Mouse (Mus musculus): Measurements from ENCODE around the gene Fut9. TPM values are rescaled to one million over a fixed set of nuclear protein-coding genes. Genes with fewer than 3 reads are reported as not detected.

Fut9 gene
- polyA plus RNA-seq, 1 experiment from 2014 or later = 0.69 TPM

- 82% methylated on average over 4 of the region's 5 CpGs for WGBS
- Histone ChIP-seq H3K4me2 (no peak overlapping the region), H3K4me3 (no peak overlapping the region), H3K9ac (no peak overlapping the region), H3K27me3 (no peaks in the 10 kb centered on the region), H3K9me3 (no peaks in the 10 kb centered on the region), H3K27ac (no peak overlapping the region), H3K4me1 (no peaks in the 10 kb centered on the region), H3K36me3 (no peaks in the 10 kb centered on the region)
- ATAC-seq (ENCODE audit: borderline replicate concordance, extremely low read depth, low FRiP score, low TSS enrichment) = no peak
These were observed 42.0 kb downstream of the Fut9 start for GRCm38 (mm10) chr4:25757909-25758548.

GRCm38 (mm10) chr4:25741553-25741952, 58.5 kb downstream of the Fut9 start:
- 73% methylated on average over 5 of the region's 5 CpGs for WGBS
- no peaks in the 10 kb centered on the region for H3K4me1 ChIP-seq
- no peak overlapping the region for H3K4me2 ChIP-seq
- H3K9me3 ChIP-seq = no peaks in the 10 kb centered on the region
- no peak for ATAC-seq (ENCODE audit: borderline replicate concordance, extremely low read depth, low FRiP score, low TSS enrichment)
- H3K4me3 ChIP-seq = no peak overlapping the region
- no peak overlapping the region for H3K9ac ChIP-seq
- no peaks in the 10 kb centered on the region for H3K27me3 ChIP-seq
- H3K27ac ChIP-seq = no peak overlapping the region
- no peaks in the 10 kb centered on the region for H3K36me3 ChIP-seq

GRCm38 (mm10) chr4:25738782-25739181, 61.3 kb downstream of the Fut9 start:
- Histone ChIP-seq H3K9me3 (no peaks in the 10 kb centered on the region), H3K4me3 (no peak overlapping the region), H3K9ac (no peak overlapping the region), H3K4me1 (no peaks in the 10 kb centered on the region), H3K27ac (no peak overlapping the region), H3K4me2 (no peak overlapping the region), H3K27me3 (no peaks in the 10 kb centered on the region), H3K36me3 (no peaks in the 10 kb centered on the region)
- ATAC-seq (ENCODE audit: borderline replicate concordance, extremely low read depth, low FRiP score, low TSS enrichment) = no peak
- WGBS = 76% methylated on average over 4 of the region's 4 CpGs

- H3K27ac ChIP-seq = no peak overlapping the region
- ATAC-seq (ENCODE audit: borderline replicate concordance, extremely low read depth, low FRiP score, low TSS enrichment) = no peak
- no peak overlapping the region for H3K4me3 ChIP-seq
- H3K9me3 ChIP-seq = no peaks in the 10 kb centered on the region
- WGBS = 74% methylated on average over 5 of the region's 5 CpGs
- H3K4me1 ChIP-seq = no peaks in the 10 kb centered on the region
- H3K27me3 ChIP-seq = no peaks in the 10 kb centered on the region
- H3K4me2 ChIP-seq = no peak overlapping the region
- no peak overlapping the region for H3K9ac ChIP-seq
- H3K36me3 ChIP-seq = no peaks in the 10 kb centered on the region
These were observed 78.5 kb downstream of the Fut9 start for GRCm38 (mm10) chr4:25721576-25721975.

GRCm38 (mm10) chr4:25713907-25714306, 86.1 kb downstream of the Fut9 start:
- Histone ChIP-seq H3K27ac (no peak overlapping the region), H3K9me3 (no peaks in the 10 kb centered on the region), H3K36me3 (no peaks in the 10 kb centered on the region), H3K4me1 (no peaks in the 10 kb centered on the region), H3K4me2 (no peak overlapping the region), H3K27me3 (no peaks in the 10 kb centered on the region), H3K9ac (no peak overlapping the region), H3K4me3 (no peak overlapping the region)
- ATAC-seq (ENCODE audit: borderline replicate concordance, extremely low read depth, low FRiP score, low TSS enrichment) = no peak
- WGBS = 73% methylated on average over 2 of the region's 2 CpGs

GRCm38 (mm10) chr4:25684976-25685375, 115.1 kb downstream of the Fut9 start:
- Histone ChIP-seq H3K9me3 (no peaks in the 10 kb centered on the region), H3K9ac (no peak overlapping the region), H3K27me3 (no peaks in the 10 kb centered on the region), H3K36me3 (no peaks in the 10 kb centered on the region), H3K4me1 (no peaks in the 10 kb centered on the region), H3K4me2 (no peak overlapping the region), H3K27ac (no peak overlapping the region), H3K4me3 (no peak overlapping the region)
- 92% methylated on average over 3 of the region's 3 CpGs for WGBS
- no peak for ATAC-seq (ENCODE audit: borderline replicate concordance, extremely low read depth, low FRiP score, low TSS enrichment)

- Histone ChIP-seq H3K27me3 (no peaks in the 10 kb centered on the region), H3K4me3 (no peak overlapping the region), H3K9me3 (no peaks in the 10 kb centered on the region), H3K4me2 (no peak overlapping the region), H3K27ac (no peak overlapping the region), H3K36me3 (no peaks in the 10 kb centered on the region), H3K9ac (no peak overlapping the region), H3K4me1 (no peaks in the 10 kb centered on the region)
- 74% methylated on average over 1 of the region's 1 CpGs for WGBS
- ATAC-seq (ENCODE audit: borderline replicate concordance, extremely low read depth, low FRiP score, low TSS enrichment) = no peak
These were observed 135.8 kb downstream of the Fut9 start for GRCm38 (mm10) chr4:25664196-25664595.

- no peaks in the 10 kb centered on the region for H3K9me3 ChIP-seq
- H3K9ac ChIP-seq = no peak overlapping the region
- no peak for ATAC-seq (ENCODE audit: borderline replicate concordance, extremely low read depth, low FRiP score, low TSS enrichment)
- 55% methylated on average over 3 of the region's 3 CpGs for WGBS
- H3K36me3 ChIP-seq = no peaks in the 10 kb centered on the region
- no peak overlapping the region for H3K4me2 ChIP-seq
- H3K27me3 ChIP-seq = no peaks in the 10 kb centered on the region
- H3K4me3 ChIP-seq = no peak overlapping the region
- no peaks in the 10 kb centered on the region for H3K4me1 ChIP-seq
- no peak overlapping the region for H3K27ac ChIP-seq
These were observed 138.8 kb downstream of the Fut9 start for GRCm38 (mm10) chr4:25661204-25661727.

- Histone ChIP-seq H3K4me3 (no peak overlapping the region), H3K36me3 (no peaks in the 10 kb centered on the region), H3K9ac (no peak overlapping the region), H3K4me2 (no peak overlapping the region), H3K27me3 (no peaks in the 10 kb centered on the region), H3K9me3 (no peaks in the 10 kb centered on the region), H3K4me1 (no peaks in the 10 kb centered on the region), H3K27ac (no peak overlapping the region)
- WGBS = 47% methylated on average over 3 of the region's 3 CpGs
- no peak for ATAC-seq (ENCODE audit: borderline replicate concordance, extremely low read depth, low FRiP score, low TSS enrichment)
These were observed 141.3 kb downstream of the Fut9 start for GRCm38 (mm10) chr4:25658792-25659191.

- Histone ChIP-seq H3K27me3 (no peaks in the 10 kb centered on the region), H3K4me1 (no peaks in the 10 kb centered on the region), H3K9ac (no peak overlapping the region), H3K27ac (no peak overlapping the region), H3K4me3 (no peak overlapping the region), H3K4me2 (no peak overlapping the region), H3K9me3 (no peaks in the 10 kb centered on the region), H3K36me3 (no peaks in the 10 kb centered on the region)
- no peak for ATAC-seq (ENCODE audit: borderline replicate concordance, extremely low read depth, low FRiP score, low TSS enrichment)
- WGBS = 72% methylated on average over 3 of the region's 3 CpGs
These were observed 148.1 kb downstream of the Fut9 start for GRCm38 (mm10) chr4:25651902-25652301.

GRCm38 (mm10) chr4:25648107-25648506, 151.9 kb downstream of the Fut9 start:
- WGBS = 94% methylated on average over 2 of the region's 2 CpGs
- no peaks in the 10 kb centered on the region for H3K36me3 ChIP-seq
- no peaks in the 10 kb centered on the region for H3K4me1 ChIP-seq
- H3K9ac ChIP-seq = no peak overlapping the region
- no peaks in the 10 kb centered on the region for H3K27me3 ChIP-seq
- H3K9me3 ChIP-seq = no peaks in the 10 kb centered on the region
- no peak overlapping the region for H3K27ac ChIP-seq
- H3K4me2 ChIP-seq = no peak overlapping the region
- H3K4me3 ChIP-seq = no peak overlapping the region
- ATAC-seq (ENCODE audit: borderline replicate concordance, extremely low read depth, low FRiP score, low TSS enrichment) = no peak

- Histone ChIP-seq H3K27me3 (no peaks in the 10 kb centered on the region), H3K4me2 (no peak overlapping the region), H3K4me3 (no peak overlapping the region), H3K9ac (no peak overlapping the region), H3K4me1 (no peaks in the 10 kb centered on the region), H3K27ac (no peak overlapping the region), H3K9me3 (no peaks in the 10 kb centered on the region), H3K36me3 (no peaks in the 10 kb centered on the region)
- 69% methylated on average over 1 of the region's 1 CpGs for WGBS
- no peak for ATAC-seq (ENCODE audit: borderline replicate concordance, extremely low read depth, low FRiP score, low TSS enrichment)
These were observed 152.5 kb downstream of the Fut9 start for GRCm38 (mm10) chr4:25647593-25647992.

- no peak overlapping the region for H3K9ac ChIP-seq
These were observed 154.5 kb downstream of the Fut9 start for GRCm38 (mm10) chr4:25645580-25645979.

More at GRCm38 (mm10) chr4:25645580-25645979, 154.5 kb downstream of the Fut9 start:
- Histone ChIP-seq H3K4me3 (no peak overlapping the region), H3K4me2 (no peak overlapping the region), H3K27me3 (no peaks in the 10 kb centered on the region), H3K4me1 (no peaks in the 10 kb centered on the region), H3K27ac (no peak overlapping the region), H3K36me3 (no peaks in the 10 kb centered on the region), H3K9me3 (no peaks in the 10 kb centered on the region)
- ATAC-seq (ENCODE audit: borderline replicate concordance, extremely low read depth, low FRiP score, low TSS enrichment) = no peak
- 49% methylated on average over 2 of the region's 2 CpGs for WGBS
